8 mouse cellular contexts compared by ENCODE assay signal in genomic region chr3:96172197-96173178, GRCm38 (mm10). TPM values are rescaled to one million over a fixed set of nuclear protein-coding genes. Genes with fewer than 3 reads are reported as not detected.
DNase-seq lines count a peak whose midpoint lies in the region; ATAC-seq and TF ChIP-seq lines count a peak whose summit lies in the region.

Gene Sf3b4, plus strand, starts transcription at chr3:96172332.

- H3K27ac ChIP-seq in brown adipose tissue, adult 24 weeks (replicated peaks; ENCODE audit: low read depth, low read length) = peak within 1 kb of the TSS; percentile 96
- H3K27ac ChIP-seq in heart, embryonic 14.5 days (replicated peaks in 1 of 2; ENCODE audit: control insufficient read depth in 1 of 2, insufficient read depth in 1 of 2, low read depth in 2 of 2, low read length in 2 of 2) = peak within 1 kb of the TSS; percentile 97 to 99
- H3K27ac ChIP-seq in liver, embryonic 16.5 days (ENCODE audit: low read length) = peak within 1 kb of the TSS; percentile 97
- H3K27ac ChIP-seq in neural tube, embryonic 13.5 days (replicated peaks) = peak within 1 kb of the TSS; percentile 99
- H3K27ac ChIP-seq in testis, adult 2 months (ENCODE audit: control insufficient read depth, insufficient read depth, low read depth, low read length) = peak within 1 kb of the TSS; percentile 89

- ATAC-seq in heart, embryonic 14.5 days (ENCODE audit: insufficient number of reproducible peaks, insufficient read depth, low FRiP score, low read depth) = peak; percentile 86
- peak; percentile 95 for ATAC-seq in liver, embryonic 16.5 days (ENCODE audit: low read depth)
- peak; percentile 94 for ATAC-seq in neural tube, embryonic 13.5 days (ENCODE audit: low read depth)

- under 1% methylated on average over 53 of the region's 58 CpGs for WGBS in heart, embryonic 14.5 days
- WGBS in liver, embryonic 16.5 days (ENCODE audit: insufficient replicate concordance) = under 1% methylated on average over 57 of the region's 58 CpGs
- under 1% methylated on average over 58 of the region's 58 CpGs for WGBS in neural tube, embryonic 13.5 days

- peaks cover 39% of the 10 kb centered on the region for H3K36me3 ChIP-seq in heart, embryonic 14.5 days (ENCODE audit: control insufficient read depth, insufficient read depth, low read length)
- peaks cover 28% of the 10 kb centered on the region for H3K36me3 ChIP-seq in liver, embryonic 16.5 days (ENCODE audit: control insufficient read depth, insufficient read depth)
- H3K36me3 ChIP-seq in neural tube, embryonic 13.5 days = peaks cover 33% of the 10 kb centered on the region
- peaks cover 12% of the 10 kb centered on the region for H3K36me3 ChIP-seq in testis, adult 2 months (ENCODE audit: control insufficient read depth, insufficient read depth, low read length)

- H3K27me3 ChIP-seq in heart, embryonic 14.5 days (ENCODE audit: control insufficient read depth, insufficient read depth, low read length) = no peaks in the 10 kb centered on the region
- H3K27me3 ChIP-seq in liver, embryonic 16.5 days (ENCODE audit: control insufficient read depth, insufficient read depth, low read depth, low read length) = no peaks in the 10 kb centered on the region
- H3K27me3 ChIP-seq in neural tube, embryonic 13.5 days = no peaks in the 10 kb centered on the region
- no peaks in the 10 kb centered on the region for H3K27me3 ChIP-seq in testis, adult 2 months (ENCODE audit: control insufficient read depth, insufficient read depth, low read length)

- H3K9ac ChIP-seq in heart, embryonic 14.5 days (ENCODE audit: low read length) = peak within 1 kb of the TSS; percentile 84
- H3K9ac ChIP-seq in liver, embryonic 16.5 days (ENCODE audit: low read depth, low read length) = peak within 1 kb of the TSS; percentile 89
- peak within 1 kb of the TSS; percentile 90 for H3K9ac ChIP-seq in neural tube, embryonic 13.5 days

- TF ChIP-seq POLR2A in testis, adult 2 months (IDR thresholded peaks at IDR 0.05; ENCODE audit: control insufficient read depth, low read depth, low read length) = peak; percentile 97

- DNase-seq in CD8-positive naive resting alpha-beta T cell, adult 2 months (ENCODE audit: low read depth in 2 of 2, low spot score in 2 of 2) = peak; percentile 79 to 81
- peak; percentile 68 for DNase-seq in fibroblast of lung, adult 2 months (ENCODE audit: low read depth)
- DNase-seq in kidney, postnatal 25 days = peak; percentile 90 to 94

- H3K4me3 ChIP-seq in brown adipose tissue, adult 24 weeks (ENCODE audit: insufficient read depth, low read depth, low read length) = peak within 1 kb of the TSS; percentile 98
- peak within 1 kb of the TSS; percentile 70 to 83 for H3K4me3 ChIP-seq in heart, embryonic 14.5 days (ENCODE audit: control insufficient read depth in 1 of 2, insufficient read depth in 1 of 2, low read depth in 1 of 2, low read length in 2 of 2)
- peak within 1 kb of the TSS; percentile 93 for H3K4me3 ChIP-seq in liver, embryonic 16.5 days (ENCODE audit: low read depth, low read length)
- peak within 1 kb of the TSS; percentile 74 for H3K4me3 ChIP-seq in neural tube, embryonic 13.5 days
- peak within 1 kb of the TSS; percentile 98 for H3K4me3 ChIP-seq in testis, adult 2 months (ENCODE audit: control insufficient read depth, low read depth, low read length)

- peak within 1 kb of the TSS; percentile 97 for H3K4me2 ChIP-seq in heart, embryonic 14.5 days (ENCODE audit: low read length)
- H3K4me2 ChIP-seq in liver, embryonic 16.5 days (ENCODE audit: low read depth, low read length) = peak within 1 kb of the TSS; percentile 86
- H3K4me2 ChIP-seq in neural tube, embryonic 13.5 days = peak within 1 kb of the TSS; percentile 96

- no peak for TF ChIP-seq CTCF in testis, adult 2 months (IDR thresholded peaks at IDR 0.05; ENCODE audit: control insufficient read depth, insufficient read depth, insufficient replicate concordance, low read depth, low read length)

- H3K9me3 ChIP-seq in heart, embryonic 14.5 days (ENCODE audit: control insufficient read depth, low read length) = no peaks in the 10 kb centered on the region
- no peaks in the 10 kb centered on the region for H3K9me3 ChIP-seq in liver, embryonic 16.5 days (replicated peaks; ENCODE audit: control insufficient read depth, low read length)
- no peaks in the 10 kb centered on the region for H3K9me3 ChIP-seq in neural tube, embryonic 13.5 days

- peaks cover 18% of the 10 kb centered on the region for H3K4me1 ChIP-seq in brown adipose tissue, adult 24 weeks (ENCODE audit: control insufficient read depth, insufficient read depth, insufficient read length, low read length)
- peaks cover 14 to 21% of the 10 kb centered on the region in 2 experiments for H3K4me1 ChIP-seq in heart, embryonic 14.5 days (ENCODE audit: control insufficient read depth in 2 of 2, insufficient read depth in 2 of 2, low read length in 2 of 2)
- peaks cover 15% of the 10 kb centered on the region for H3K4me1 ChIP-seq in liver, embryonic 16.5 days (ENCODE audit: control insufficient read depth, low read depth, low read length)
- H3K4me1 ChIP-seq in neural tube, embryonic 13.5 days (replicated peaks) = peaks cover 47% of the 10 kb centered on the region
- no peaks in the 10 kb centered on the region; the same call in none of the 2 replicates for H3K4me1 ChIP-seq in testis, adult 2 months (ENCODE audit: control insufficient read depth, insufficient read depth, low read length)

RNA-seq across cellular contexts. Expression of gene Sf3b4, which starts in this region (rescaled TPM):
- polyA plus RNA-seq in brown adipose tissue, adult 24 weeks (2012; ENCODE audit: insufficient read depth, insufficient read length, missing spikeins) = 11.4 and 13.6 TPM in 2 replicates
- polyA plus RNA-seq in heart, embryonic 14.5 days (2014; fragmentation: Nextera tagmentation; extraction: Ambion mirVana) = 83.7 and 88.8 TPM in 2 replicates
- polyA plus RNA-seq in liver, embryonic 16.5 days (2015; fragmentation: Nextera tagmentation; extraction: Ambion mirVana) = 59.4 and 59.6 TPM in 2 replicates
- polyA plus RNA-seq in neural tube, embryonic 13.5 days (2015; fragmentation: Nextera tagmentation; extraction: Ambion mirVana) = 135 and 145 TPM in 2 replicates
- 141 and 143 TPM in 2 replicates for polyA plus RNA-seq in testis, adult 2 months (2012; rRNA removed)

Comparison
In these comparisons a context has a peak if more than half of its experiments do, and no peak if none do; other contexts are left out.
1. Peak in every context shown above with its lines: DNase-seq, ATAC-seq, H3K4me3 ChIP-seq and H3K27ac ChIP-seq.